Mouse (Mus musculus) midbrain, embryonic 15.5 days (tissue): ENCODE data around the gene Ifi213. TPM values are rescaled to one million over a fixed set of nuclear protein-coding genes. Genes with fewer than 3 reads are reported as not detected.
"Not testable (repeated sequence)": the region's sequence is repeated elsewhere in the genome, so short reads cannot be mapped to it uniquely, and the experiment has no call there.

Experiments used
- ATAC-seq: fragments of 200-750 bp; cut with Nextera tagmentation; replicated peaks from 2 replicates; pipeline ENCODE4 v1.8.0; 2017; ENCODE audit warnings: moderate TSS enrichment
- H3K27ac ChIP-seq: fragments of 300-500 bp; sonication (generic); 2 replicates; pipeline ENCODE4 v1.5.1; 2015; ENCODE audit warnings: mild to moderate bottlenecking, inconsistent platforms
- H3K27me3 ChIP-seq: fragments of 300-500 bp; sonication (generic); replicated peaks from 2 replicates; pipeline ENCODE4 v1.6.1; 2015; ENCODE audit warnings: inconsistent platforms
- H3K36me3 ChIP-seq: fragments of 300-500 bp; sonication (generic); replicated peaks from 2 replicates; pipeline ENCODE4 v1.6.1; 2015; ENCODE audit warnings: inconsistent platforms
- H3K4me1 ChIP-seq: fragments of 300-500 bp; sonication (generic); 2 replicates; pipeline ENCODE4 v1.6.1; 2015; ENCODE audit warnings: inconsistent platforms
- H3K4me2 ChIP-seq: fragments of 300-500 bp; sonication (generic); 2 replicates; pipeline ENCODE4 v1.6.1; 2015; ENCODE audit warnings: inconsistent platforms, mild to moderate bottlenecking, moderate library complexity
- H3K4me3 ChIP-seq: fragments of 300-500 bp; sonication (generic); 2 replicates; pipeline ENCODE4 v1.5.1; 2015; ENCODE audit warnings: mild to moderate bottlenecking, inconsistent platforms
- H3K9ac ChIP-seq: fragments of 300-500 bp; sonication (generic); 2 replicates; pipeline ENCODE4 v1.6.1; 2015; ENCODE audit warnings: mild to moderate bottlenecking, inconsistent platforms
- H3K9me3 ChIP-seq: fragments of 300-500 bp; sonication (generic); 2 replicates; pipeline ENCODE4 v1.6.1; 2016; ENCODE audit warnings: inconsistent platforms
- WGBS: fragments of 180-500 bp; shearing (Covaris S2); methylation state at CpG from one replicate; pipeline ENCODE4 v1.1.7; 2015; ENCODE audit warnings: mixed read lengths; 5-methylcytosine and 5-hydroxymethylcytosine counted together
- microRNA-seq: library from miRNA; unstranded; fragments of <30 nt; microRNA quantifications from one replicate; pipeline ENCODE4, GENCODE M21; 2016
- polyA plus RNA-seq: library from polyadenylated mRNA; unstranded; fragments of >200 nt; fragmentation: Nextera tagmentation; extraction: Ambion mirVana; gene quantifications from 2 replicates; pipeline ENCODE4 v1.2.1, GENCODE M21; 2015

Gene Ifi213
- polyA plus RNA-seq, 1 experiment from 2014 or later = 0.15 TPM

DNA sequence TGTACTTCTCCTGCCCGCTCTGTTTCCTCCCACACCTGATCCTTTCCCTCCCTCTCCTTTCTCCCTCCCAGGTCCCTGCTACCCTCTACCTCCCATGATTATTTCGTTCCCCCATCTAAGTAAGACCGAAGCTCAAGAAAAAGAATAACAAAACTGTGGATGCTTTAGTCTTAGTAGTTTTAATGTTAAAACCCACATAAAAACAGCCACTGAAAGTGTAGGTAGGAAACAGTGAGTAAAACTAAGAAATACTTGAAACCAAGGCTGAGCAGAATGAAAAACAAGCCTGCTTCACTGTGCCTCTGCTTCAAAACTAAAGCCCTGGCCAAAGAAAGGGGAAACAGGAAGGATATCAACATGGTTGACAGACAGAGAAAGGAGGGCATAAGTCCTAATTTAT lies 50.3 kb downstream of the Ifi213 start:
- not testable (repeated sequence) for H3K4me3 ChIP-seq, H3K36me3 ChIP-seq, H3K27me3 ChIP-seq, ATAC-seq, H3K9me3 ChIP-seq, H3K4me2 ChIP-seq, H3K4me1 ChIP-seq, H3K9ac ChIP-seq, H3K27ac ChIP-seq
- 97% methylated on average over 3 of the region's 3 CpGs for WGBS

- ATAC-seq, H3K9ac ChIP-seq, H3K27me3 ChIP-seq, H3K4me2 ChIP-seq, H3K4me1 ChIP-seq, H3K4me3 ChIP-seq, H3K27ac ChIP-seq, H3K36me3 ChIP-seq, H3K9me3 ChIP-seq: not testable (repeated sequence)
- WGBS = 92% methylated on average over 3 of the region's 3 CpGs
Observed at GRCm38 (mm10) chr1:173535791-173536190, 63.3 kb downstream of the Ifi213 start, which contains the start of gene Ifi214. Gene Ifi214 (minus strand): TSS chr1:173535957.

GRCm38 (mm10) chr1:173521452-173521851 lies 77.6 kb downstream of the Ifi213 start:
- Histone ChIP-seq H3K9me3 (no peaks in the 10 kb centered on the region), H3K27me3 (no peaks in the 10 kb centered on the region)
- ATAC-seq = no peak

More at GRCm38 (mm10) chr1:173521452-173521851, 77.6 kb downstream of the Ifi213 start:
- Histone ChIP-seq H3K27ac (no peak overlapping the region), H3K36me3 (no peaks in the 10 kb centered on the region), H3K9ac (no peak overlapping the region), H3K4me1 (no peaks in the 10 kb centered on the region), H3K4me2 (no peak overlapping the region), H3K4me3 (no peak overlapping the region)

Small RNA genes within 50 kb of the gene (microRNA-seq; reads per million reads assigned to microRNA genes)
- not detected for gene Gm44339
- gene Gm44481 = not detected

Other genes starting within 250 kb of the Ifi213 start
- gene Aim2, start 248.4 kb downstream of the Ifi213 start, polyA plus RNA-seq = 1.5 TPM in 2 replicates
- gene Cadm3, start 231.6 kb downstream of the Ifi213 start, polyA plus RNA-seq = 76.6 and 83.1 TPM in 2 replicates
- gene Ifi206, start 108.2 kb downstream of the Ifi213 start, polyA plus RNA-seq = 0.13 TPM in 1 of 2 replicates, not detected in the other
- 0.04 TPM in 1 of 2 replicates, not detected in the other for gene Ifi214, start 63.3 kb downstream of the Ifi213 start, polyA plus RNA-seq
- 0.15 and 0.31 TPM in 2 replicates for gene Ifi209, start 31.6 kb upstream of the Ifi213 start, polyA plus RNA-seq
- not detected in 2 replicates for gene Ifi208, start 74.4 kb upstream of the Ifi213 start, polyA plus RNA-seq
- 0.41 and 0.49 TPM in 2 replicates for gene Ifi207, start 142.5 kb upstream of the Ifi213 start, polyA plus RNA-seq
- gene Ifi204, start 167.7 kb upstream of the Ifi213 start, polyA plus RNA-seq = 0.90 and 1.1 TPM in 2 replicates